In genomic region chr5:43787976-43788752, GRCm38 (mm10) we compare ENCODE assay signal across 19 mouse cellular contexts. TPM values are rescaled to one million over a fixed set of nuclear protein-coding genes. Genes with fewer than 3 reads are reported as not detected.
DNase-seq lines count a peak whose midpoint lies in the region; ATAC-seq and TF ChIP-seq lines count a peak whose summit lies in the region.
"Had no signal": no experiment of that assay in that cellular context is flagged by ENCODE, and none has a peak within 500 bp of the region (broad histone marks: within the 10 kb centered on the region; RNA-seq: fewer than 3 reads in every experiment).

No protein-coding gene starts in this region.

- H3K4me3 ChIP-seq in liver, postnatal 0 days (ENCODE audit: low read depth, low read length): no peak overlapping the region
- no peak overlapping the region for H3K4me3 ChIP-seq in macrophage (ENCODE audit: inconsistent target)
- H3K4me3 ChIP-seq in forebrain, embryonic 11.5 days (ENCODE audit: low read depth, low read length): no peak overlapping the region
- H3K4me3 ChIP-seq: liver, embryonic 13.5 days; midbrain, embryonic 13.5 days had no signal

- no peaks in the 10 kb centered on the region for H3K79me2 ChIP-seq in macrophage (ENCODE audit: inconsistent target)

- H3K9me3 ChIP-seq in liver, postnatal 0 days (ENCODE audit: low read length): no peaks in the 10 kb centered on the region
- H3K9me3 ChIP-seq in forebrain, embryonic 11.5 days (ENCODE audit: control insufficient read depth, low read length): no peaks in the 10 kb centered on the region
- H3K9me3 ChIP-seq: liver, embryonic 13.5 days; midbrain, embryonic 13.5 days had no signal

- TF ChIP-seq EP300 in liver, postnatal 0 days (IDR thresholded peaks at IDR 0.05; ENCODE audit: low read depth): peak; percentile 29; the same call in 1 of the 2 replicates

- ATAC-seq in liver, postnatal 0 days: peak; percentile 79
- ATAC-seq in forebrain, embryonic 11.5 days (replicated peaks; ENCODE audit: low FRiP score): no peak
- ATAC-seq: inflammation-experienced regulatory T-cells, adult 6 months; midbrain, embryonic 13.5 days had no signal

- TF ChIP-seq CTCF in liver, postnatal 0 days (IDR thresholded peaks at IDR 0.05; ENCODE audit: low read depth): no peak

- WGBS in liver, postnatal 0 days (ENCODE audit: insufficient replicate concordance): 49% methylated on average over 9 of the region's 9 CpGs
- 29% methylated on average over 9 of the region's 9 CpGs for WGBS in macrophage (ENCODE audit: missing documents)
- WGBS in forebrain, embryonic 11.5 days: 84% methylated on average over 9 of the region's 9 CpGs

- peak; percentile 77 for DNase-seq in 3T3-L1 (ENCODE audit: low read depth, low spot score)
- DNase-seq in NIH3T3 (ENCODE audit: low read depth): peak; percentile 70
- DNase-seq in liver, postnatal 0 days: no peak
- no peak for DNase-seq in gastrocnemius, postnatal 4 days (ENCODE audit: low spot score in 2 of 2)
- no peak for DNase-seq in MN1 (ENCODE audit: low spot score)
- no peak for DNase-seq in right cerebral cortex, postnatal 4 days
- no peak for DNase-seq in forebrain, embryonic 11.5 days (ENCODE audit: low spot score)
- DNase-seq: cerebellum, adult 11-12 months; cerebellum, postnatal 36 days; gastrocnemius, postnatal 14 days; liver, embryonic 13.5 days; thymus, postnatal 25 days had no signal

- H3K27me3 ChIP-seq in liver, postnatal 0 days (ENCODE audit: insufficient read depth, low read length): no peaks in the 10 kb centered on the region
- H3K27me3 ChIP-seq in forebrain, embryonic 11.5 days (ENCODE audit: control insufficient read depth, insufficient read depth, low read length): no peaks in the 10 kb centered on the region
- H3K27me3 ChIP-seq: CH12.LX; liver, embryonic 13.5 days; midbrain, embryonic 13.5 days had no signal

- peaks cover 7% of the 10 kb centered on the region; the same call in 1 of the 2 replicates for H3K4me1 ChIP-seq in liver, postnatal 0 days (ENCODE audit: insufficient read depth)
- no peaks in the 10 kb centered on the region for H3K4me1 ChIP-seq in forebrain, embryonic 11.5 days (replicated peaks; ENCODE audit: control insufficient read depth, insufficient read depth, low read length)
- H3K4me1 ChIP-seq: midbrain, embryonic 13.5 days had no signal

- H3K4me2 ChIP-seq in liver, postnatal 0 days (ENCODE audit: low read depth, low read length): no peak overlapping the region
- no peak overlapping the region for H3K4me2 ChIP-seq in forebrain, embryonic 11.5 days (ENCODE audit: low read depth, low read length, severe bottlenecking)
- H3K4me2 ChIP-seq: liver, embryonic 13.5 days; midbrain, embryonic 13.5 days had no signal

- peak overlapping the region; percentile 48; the same call in 1 of the 2 replicates for H3K27ac ChIP-seq in liver, postnatal 0 days (ENCODE audit: low read depth)
- H3K27ac ChIP-seq in macrophage: peak overlapping the region; percentile 38
- H3K27ac ChIP-seq in forebrain, embryonic 11.5 days (ENCODE audit: low read depth, low read length): no peak overlapping the region
- H3K27ac ChIP-seq: kidney, postnatal 0 days; liver, embryonic 13.5 days; midbrain, embryonic 13.5 days had no signal

- no peaks in the 10 kb centered on the region for H3K36me3 ChIP-seq in liver, postnatal 0 days (replicated peaks; ENCODE audit: insufficient read depth, low read length)
- no peaks in the 10 kb centered on the region for H3K36me3 ChIP-seq in macrophage (ENCODE audit: inconsistent target)
- H3K36me3 ChIP-seq in forebrain, embryonic 11.5 days (ENCODE audit: control insufficient read depth, insufficient read depth, low read length): no peaks in the 10 kb centered on the region
- H3K36me3 ChIP-seq: liver, embryonic 13.5 days; midbrain, embryonic 13.5 days had no signal

- no peak overlapping the region for H3K9ac ChIP-seq in liver, postnatal 0 days (replicated peaks)
- H3K9ac ChIP-seq in forebrain, embryonic 11.5 days (ENCODE audit: low read length): no peak overlapping the region
- H3K9ac ChIP-seq: liver, embryonic 13.5 days; midbrain, embryonic 13.5 days had no signal

RNA-seq across cellular contexts. Expression of gene Bst1, which starts 30.5 kb away (rescaled TPM):
- 3.1 TPM in 2 replicates for polyA plus RNA-seq in liver, postnatal 0 days (2015; fragmentation: Nextera tagmentation; extraction: Ambion mirVana)
- total RNA-seq in macrophage (2018; cell fraction: chromatin; rRNA removed): 1 to 10 TPM in 12 of 26 experiments, under 1 TPM in 4, not detected in 10; 0.48 to 4.8 (median 1.8) TPM
- total RNA-seq in macrophage (2018; cell fraction: cytosol; rRNA removed): 10 to 100 TPM in 3 of 26 experiments, 1 to 10 TPM in 22, under 1 TPM in 1; 0.75 to 14.0 (median 3.3) TPM
- total RNA-seq in macrophage (2018; cell fraction: nucleus; rRNA removed): 10 to 100 TPM in 3 of 26 experiments, 1 to 10 TPM in 18, under 1 TPM in 5; 0.52 to 13.9 (median 3.3) TPM
- 0.93 to 2.5 TPM (median 1.3 TPM) in 3 replicates for polyA plus RNA-seq in macrophage (2018)
- under 1 TPM; 0.25 to 0.36 TPM for total RNA-seq in gastrocnemius, postnatal 4 days (2021)
- not detected in 2 replicates for polyA plus RNA-seq in forebrain, embryonic 11.5 days (2014; fragmentation: Nextera tagmentation; extraction: Ambion mirVana)
- total RNA-seq: left cerebral cortex, postnatal 10 days had no signal
- polyA plus RNA-seq: midbrain, embryonic 13.5 days; neural tube, embryonic 11.5 days had no signal

RNA-seq across cellular contexts. Expression of gene Fbxl5, which starts 33.3 kb away (rescaled TPM):
- 15.9 and 16.5 TPM in 2 replicates for polyA plus RNA-seq in liver, postnatal 0 days (2015; fragmentation: Nextera tagmentation; extraction: Ambion mirVana)
- 100 to 1,000 TPM in 17 of 26 experiments, 10 to 100 TPM in 9; 35.9 to 184 (median 121) TPM for total RNA-seq in macrophage (2018; cell fraction: chromatin; rRNA removed)
- 10 to 100 TPM; 15.8 to 26.1 (median 21.5) TPM for total RNA-seq in macrophage (2018; cell fraction: cytosol; rRNA removed)
- total RNA-seq in macrophage (2018; cell fraction: nucleus; rRNA removed): 100 to 1,000 TPM in 5 of 26 experiments, 10 to 100 TPM in 21; 27.5 to 166 (median 71.7) TPM
- 19.0 to 23.0 TPM (median 22.2 TPM) in 3 replicates for polyA plus RNA-seq in macrophage (2018)
- total RNA-seq in gastrocnemius, postnatal 4 days (2021): 10 to 100 TPM; 32.4 to 35.5 TPM
- polyA plus RNA-seq in forebrain, embryonic 11.5 days (2014; fragmentation: Nextera tagmentation; extraction: Ambion mirVana): 67.5 and 69.1 TPM in 2 replicates

Comparison
In these comparisons a context has a peak if more than half of its experiments do, and no peak if none do; other contexts are left out.
1. DNase-seq: peak in 3T3-L1 (single experiment) and NIH3T3 (single experiment); none in liver, postnatal 0 days (single experiment), gastrocnemius, postnatal 4 days (0 of 2), MN1 (single experiment), right cerebral cortex, postnatal 4 days (single experiment) and forebrain, embryonic 11.5 days (single experiment).